Mouse (Mus musculus) stomach, postnatal 0 days (tissue): ENCODE data around the gene Mdp1. TPM values are rescaled to one million over a fixed set of nuclear protein-coding genes. Genes with fewer than 3 reads are reported as not detected.
A peak's percentile ranks its signal among the peaks of the same experiment; 100 is the strongest.

ENCODE experiments used
- ATAC-seq: fragments of 200-750 bp; cut with Nextera tagmentation; 2 replicates; pipeline ENCODE4 v1.8.0; 2017; ENCODE audit not compliant: low FRiP score, low TSS enrichment
- DNase-seq: peaks from one replicate; pipeline ENCODE4 v3.0.0-alpha.2; 2016; ENCODE audit warnings: low spot score
- H3K27ac ChIP-seq: fragments of 300-500 bp; sonication (generic); replicated peaks from 2 replicates; pipeline ENCODE4 v1.5.1; 2014; ENCODE audit warnings: mild to moderate bottlenecking, control low read depth
- H3K27me3 ChIP-seq: fragments of 300-500 bp; sonication (generic); 2 replicates; pipeline ENCODE4 v1.6.1; 2014; ENCODE audit warnings: low read length; ENCODE audit not compliant: control insufficient read depth, insufficient read depth
- H3K36me3 ChIP-seq: fragments of 300-500 bp; sonication (generic); 2 replicates; pipeline ENCODE4 v1.6.1; 2014; ENCODE audit warnings: low read length, mixed read lengths; ENCODE audit not compliant: control insufficient read depth, insufficient read depth
- H3K4me1 ChIP-seq: fragments of 300-500 bp; sonication (generic); replicated peaks from 2 replicates; pipeline ENCODE4 v1.6.1; 2014; ENCODE audit warnings: antibody characterized with exemption; ENCODE audit not compliant: control insufficient read depth, insufficient read depth
- H3K4me2 ChIP-seq: fragments of 300-500 bp; sonication (generic); replicated peaks from 2 replicates; pipeline ENCODE4 v1.6.1; 2014; ENCODE audit warnings: low read depth, mild to moderate bottlenecking, control low read depth, moderate library complexity
- H3K4me3 ChIP-seq: fragments of 300-500 bp; sonication (generic); 2 replicates; pipeline ENCODE4 v1.5.1; 2014; ENCODE audit warnings: low read depth, low read length, control low read depth
- H3K9ac ChIP-seq: fragments of 300-500 bp; sonication (generic); 2 replicates; pipeline ENCODE4 v1.6.1; 2014; ENCODE audit warnings: mild to moderate bottlenecking, low read length, control low read depth, mixed read lengths
- H3K9me3 ChIP-seq: fragments of 300-500 bp; sonication (generic); 2 replicates; pipeline ENCODE4 v1.6.1; 2016; ENCODE audit warnings: low read length; ENCODE audit not compliant: control insufficient read depth
- CTCF ChIP-seq: IDR thresholded peaks from 2 replicates; pipeline ENCODE4 v1.5.1; 2016; ENCODE audit warnings: antibody characterized with exemption, low read depth, mild to moderate bottlenecking, moderate library complexity
- EP300 ChIP-seq: optimal IDR thresholded peaks from 2 replicates; pipeline ENCODE3; 2016; ENCODE audit warnings: antibody characterized with exemption
- whole genome bisulfite sequencing: fragments of 180-500 bp; shearing (Covaris S2); extraction: QIAGEN DNeasy Blood & Tissue Kit; methylation state at CpG from one replicate; pipeline ENCODE4 v1.1.7; 2014; 5-methylcytosine and 5-hydroxymethylcytosine counted together
- polyA plus RNA-seq: library from polyadenylated mRNA; unstranded; fragments of >200 nt; fragmentation: Nextera tagmentation; extraction: Ambion mirVana; gene quantifications from 2 replicates; pipeline ENCODE4 v1.2.1, GENCODE M21; 2015

The Mdp1 gene
- polyA plus RNA-seq, 1 experiment from 2014 or later, result 46.5 TPM

DNA sequence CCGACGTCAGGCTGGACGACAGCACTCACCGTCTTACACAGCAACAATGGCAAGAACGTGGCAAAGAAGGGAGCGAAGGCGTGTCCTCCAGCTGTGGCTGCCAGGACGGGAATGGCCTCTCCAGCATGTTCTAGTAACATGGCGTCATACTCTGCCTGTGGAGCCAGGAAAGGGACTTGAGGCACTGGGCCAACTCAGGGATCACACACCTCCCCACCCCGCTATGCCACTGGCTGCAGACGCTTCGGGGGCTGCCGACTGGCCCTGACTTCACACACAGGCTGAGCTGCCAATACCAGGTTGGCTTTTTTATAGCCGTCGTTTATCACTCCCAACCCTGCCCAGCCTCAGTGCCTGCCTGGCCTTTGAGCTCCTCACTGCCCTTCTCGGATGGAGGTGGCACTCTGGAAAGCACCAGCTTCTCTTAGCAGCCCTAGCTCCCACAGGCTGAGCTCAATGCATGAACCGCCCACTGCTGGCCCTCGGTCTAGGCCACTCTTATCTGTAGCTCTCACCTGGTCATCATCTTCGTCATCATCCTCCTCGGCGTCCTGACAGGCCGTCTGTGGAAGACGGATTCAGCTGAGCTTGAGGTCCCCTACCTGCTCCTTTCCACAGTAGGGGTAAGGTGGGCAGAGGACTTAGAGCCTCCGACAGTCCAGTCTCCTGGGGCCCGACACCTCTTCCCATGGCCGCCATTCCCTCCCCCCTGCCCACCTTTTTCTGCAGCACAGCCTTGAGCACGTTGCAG is 32.1 kb downstream of the Mdp1 start:
- no peak for TF ChIP-seq EP300
- no peak for TF ChIP-seq CTCF
- Histone ChIP-seq H3K27me3 (no peaks in the 10 kb centered on the region), H3K9me3 (no peaks in the 10 kb centered on the region), H3K36me3 (peaks cover 46% of the 10 kb centered on the region), H3K4me2 (no peak overlapping the region), H3K9ac (no peak overlapping the region), H3K4me1 (no peaks in the 10 kb centered on the region), H3K4me3 (no peak overlapping the region), H3K27ac (no peak overlapping the region)
- WGBS, result 89% methylated on average over 27 of the region's 27 CpGs
- ATAC-seq (no peak), DNase-seq (no peak)

GRCm38 (mm10) chr14:55618486-55619195 is 41.7 kb downstream of the Mdp1 start:
- H3K9ac ChIP-seq, result peak overlapping the region; percentile 41; the same call in 1 of the 2 replicates

GRCm38 (mm10) chr14:55617822-55618221 is 42.5 kb downstream of the Mdp1 start, which contains the start of gene Rec8:
TSS of gene Rec8 (plus strand) at chr14:55618037.
- Histone ChIP-seq H3K4me3 (peak within 1 kb of the TSS; percentile 20), H3K9me3 (no peaks in the 10 kb centered on the region), H3K4me1 (no peaks in the 10 kb centered on the region), H3K36me3 (no peaks in the 10 kb centered on the region), H3K4me2 (peak within 1 kb of the TSS; percentile 35), H3K27ac (no peak within 1 kb of the TSS), H3K9ac (peak within 1 kb of the TSS; percentile 41; the same call in 1 of the 2 replicates), H3K27me3 (no peaks in the 10 kb centered on the region)
- ATAC-seq (peak; percentile 91), DNase-seq (peak; percentile 84)
- WGBS, result 15% methylated on average over 19 of the region's 21 CpGs
- TF ChIP-seq CTCF (peak; percentile 59), EP300 (no peak)

More at GRCm38 (mm10) chr14:55618486-55619195, 41.7 kb downstream of the Mdp1 start:
- Histone ChIP-seq H3K4me1 (no peaks in the 10 kb centered on the region), H3K9me3 (no peaks in the 10 kb centered on the region), H3K4me3 (peak overlapping the region; percentile 20), H3K4me2 (peak overlapping the region; percentile 35), H3K27ac (no peak overlapping the region), H3K27me3 (no peaks in the 10 kb centered on the region), H3K36me3 (no peaks in the 10 kb centered on the region)
- TF ChIP-seq CTCF, result no peak
- TF ChIP-seq EP300, result no peak
- DNase-seq (no peak), ATAC-seq (no peak)
- 38% methylated on average over 22 of the region's 22 CpGs for WGBS

GRCm38 (mm10) chr14:55616844-55617243 is 43.5 kb downstream of the Mdp1 start:
- no peak for ATAC-seq
- no peak for TF ChIP-seq CTCF
- TF ChIP-seq EP300, result no peak
- Histone ChIP-seq H3K9me3 (no peaks in the 10 kb centered on the region), H3K27ac (no peak overlapping the region), H3K27me3 (no peaks in the 10 kb centered on the region), H3K4me2 (no peak overlapping the region), H3K4me3 (no peak overlapping the region), H3K9ac (no peak overlapping the region), H3K4me1 (no peaks in the 10 kb centered on the region), H3K36me3 (no peaks in the 10 kb centered on the region)
- WGBS, result 80% methylated on average over 2 of the region's 2 CpGs
- no peak for DNase-seq

DNA sequence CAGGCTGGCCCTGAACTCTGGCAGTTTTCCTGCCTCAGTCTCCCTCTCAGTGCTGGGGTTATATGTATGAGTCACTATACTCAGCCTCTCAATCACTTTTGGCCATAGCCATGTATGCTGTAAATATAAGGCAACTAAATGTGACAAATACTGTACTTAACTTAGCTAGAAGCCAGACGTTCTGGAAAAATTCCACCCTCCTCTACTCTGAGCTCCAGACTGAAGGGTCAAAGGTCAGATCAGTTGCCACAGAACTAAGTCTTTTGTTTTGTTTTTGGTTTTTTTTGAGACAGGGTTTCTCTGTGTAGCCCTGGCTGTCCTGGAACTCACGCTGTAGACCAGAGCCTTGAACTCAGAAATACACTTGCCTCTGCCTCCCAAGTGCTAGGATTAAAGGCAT is 44.4 kb downstream of the Mdp1 start:
- DNase-seq, result no peak
- no peak for ATAC-seq
- H3K27ac ChIP-seq, result no peak overlapping the region
- H3K4me3 ChIP-seq, result no peak overlapping the region
- H3K27me3 ChIP-seq, result no peaks in the 10 kb centered on the region
- WGBS, result 36% methylated on average over 2 of the region's 2 CpGs
- H3K9me3 ChIP-seq, result no peaks in the 10 kb centered on the region
- no peak overlapping the region for H3K4me2 ChIP-seq
- H3K9ac ChIP-seq, result no peak overlapping the region
- no peaks in the 10 kb centered on the region for H3K4me1 ChIP-seq
- no peaks in the 10 kb centered on the region for H3K36me3 ChIP-seq
- TF ChIP-seq CTCF, result no peak
- no peak for TF ChIP-seq EP300
